Mouse (Mus musculus): ENCODE results near the gene Rufy3. TPM values are rescaled to one million over a fixed set of nuclear protein-coding genes. Genes with fewer than 3 reads are reported as not detected.

Rufy3 gene
- total and polyA plus RNA-seq, 3 experiments = 13.6 to 22.3 (median 17.4) TPM

DNA sequence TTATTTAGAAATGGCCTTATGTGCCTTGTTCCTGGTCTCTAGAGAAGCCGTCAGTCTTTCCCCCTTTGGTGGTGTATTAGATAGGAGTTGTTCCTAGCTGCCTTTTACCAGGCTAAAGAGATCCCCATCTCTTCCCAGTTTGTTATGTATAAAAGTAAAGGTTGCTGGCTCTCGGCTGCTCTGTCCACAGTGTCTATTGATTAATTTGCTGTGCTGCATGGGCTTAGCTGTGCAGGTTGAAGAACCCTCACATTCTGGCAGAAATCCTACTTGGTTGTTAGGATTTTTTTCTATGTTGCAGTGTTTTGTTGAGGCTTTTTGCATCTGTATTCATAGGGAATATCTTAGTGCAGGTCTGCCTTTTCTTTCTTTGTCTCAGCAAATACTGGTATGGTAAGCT lies 37.2 kb downstream of the Rufy3 start:
- DNase-seq (ENCODE audit: extremely low read depth) = no peak
- dilution Hi-C loops (cut with MboI; ENCODE audit: extremely low pct_ligation_motif_present, extremely low pct_unique_long_range_greater_than_20kb, low sequenced_read_pairs) = no loop called here

DNA sequence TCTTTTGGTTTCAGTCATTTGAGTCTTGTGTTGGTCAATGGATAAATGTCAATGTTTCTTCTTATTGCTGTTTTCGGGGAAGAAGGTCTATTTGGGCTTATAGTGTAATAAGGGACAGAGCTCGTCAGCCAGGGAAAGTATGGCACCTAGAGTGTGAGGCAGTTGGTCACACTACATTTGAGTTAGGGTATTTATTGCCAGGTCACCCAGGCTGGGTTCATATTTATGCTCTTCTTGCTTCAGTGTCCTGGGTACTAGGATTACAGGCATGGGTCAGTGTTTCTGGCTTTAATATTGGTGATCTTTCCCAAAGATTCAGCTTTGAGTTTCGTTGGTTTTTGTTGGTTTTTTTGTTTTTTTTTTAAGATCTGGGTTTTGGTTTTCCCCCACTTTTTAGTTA lies 37.9 kb downstream of the Rufy3 start:
- TF ChIP-seq SIN3A (IDR thresholded peaks at IDR 0.05; ENCODE audit: low read length) (no peak), HCFC1 (IDR thresholded peaks at IDR 0.05; ENCODE audit: low read depth, low read length) (no peak), GABPA (IDR thresholded peaks at IDR 0.05; ENCODE audit: insufficient replicate concordance, low read depth, low read length) (no peak), ZNF384 (IDR thresholded peaks at IDR 0.05; ENCODE audit: low read depth, low read length) (no peak), MAZ (IDR thresholded peaks at IDR 0.05; ENCODE audit: low read depth, low read length) (no peak), MAX (IDR thresholded peaks at IDR 0.05; ENCODE audit: low read length) (no peak), TCF12 (IDR thresholded peaks at IDR 0.05; ENCODE audit: low read depth, low read length) (no peak), PAX5 (IDR thresholded peaks at IDR 0.05; ENCODE audit: low read length) (no peak), POLR2A (IDR thresholded peaks at IDR 0.05; ENCODE audit: low read depth, low read length) (no peak), MXI1 (IDR thresholded peaks at IDR 0.05; ENCODE audit: low read depth, low read length) (no peak), CTCF (conservative IDR thresholded peaks at IDR 0.05 in 1 of 2, IDR thresholded peaks at IDR 0.05 in 1 of 2; ENCODE audit: low read depth in 2 of 2, low read length in 2 of 2) (no peak), BHLHE40 (IDR thresholded peaks at IDR 0.05; ENCODE audit: low read depth, low read length) (no peak), ELF1 (IDR thresholded peaks at IDR 0.05; ENCODE audit: low read depth, low read length) (no peak), CHD1 (IDR thresholded peaks at IDR 0.05; ENCODE audit: low read depth, low read length) (no peak), JUN (IDR thresholded peaks at IDR 0.05; ENCODE audit: insufficient read depth, low read depth, low read length) (no peak)
- H3K27ac ChIP-seq (ENCODE audit: insufficient read depth, low read depth) = no peak overlapping the region
- H3K4me2 ChIP-seq (ENCODE audit: insufficient read depth, low read depth, poor library complexity, severe bottlenecking) = no peak overlapping the region
- H3K27me3 ChIP-seq (replicated peaks) = no peaks in the 10 kb centered on the region
- DNase-seq (ENCODE audit: extremely low read depth) = no peak
- H3K4me1 ChIP-seq (ENCODE audit: control insufficient read depth in 1 of 2, insufficient read depth in 2 of 2) = peaks cover 5 to 23% of the 10 kb centered on the region in 2 experiments
- in situ Hi-C loops (cut with MboI; ENCODE audit: low pct_ligation_motif_present, low pct_unique_long_range_greater_than_20kb, low sequenced_read_pairs) = no loop called here
- no peak overlapping the region for H3K9ac ChIP-seq (ENCODE audit: insufficient read depth, low read depth)
- dilution Hi-C loops (cut with MboI; ENCODE audit: extremely low pct_ligation_motif_present, extremely low pct_unique_long_range_greater_than_20kb, low sequenced_read_pairs) = no loop called here
- no peaks in the 10 kb centered on the region for H3K9me3 ChIP-seq (replicated peaks; ENCODE audit: low read length)
- H3K36me3 ChIP-seq (replicated peaks in 1 of 2; ENCODE audit: control insufficient read depth in 1 of 2, insufficient read depth in 1 of 2, low read length in 1 of 2) = peaks cover 2 to 21% of the 10 kb centered on the region in 2 experiments
- peaks cover 8% of the 10 kb centered on the region for H3K79me2 ChIP-seq (replicated peaks; ENCODE audit: control insufficient read depth, extremely low read depth, insufficient read depth, poor library complexity, severe bottlenecking)
- H3K4me3 ChIP-seq (replicated peaks in 1 of 3; ENCODE audit: low read depth in 2 of 3, low read length in 2 of 3, poor library complexity in 1 of 3) = no peak overlapping the region

More for the DNA sequence above, 37.2 kb downstream of the Rufy3 start:
- Histone ChIP-seq H3K79me2 (replicated peaks; ENCODE audit: control insufficient read depth, extremely low read depth, insufficient read depth, poor library complexity, severe bottlenecking) (peaks cover 8% of the 10 kb centered on the region), H3K4me3 (replicated peaks in 1 of 3; ENCODE audit: low read depth in 2 of 3, low read length in 2 of 3, poor library complexity in 1 of 3) (no peak overlapping the region), H3K9ac (ENCODE audit: insufficient read depth, low read depth) (no peak overlapping the region), H3K4me1 (ENCODE audit: control insufficient read depth in 1 of 2, insufficient read depth in 2 of 2) (peaks cover 5 to 23% of the 10 kb centered on the region in 2 experiments), H3K9me3 (replicated peaks; ENCODE audit: low read length) (no peaks in the 10 kb centered on the region), H3K27me3 (replicated peaks) (no peaks in the 10 kb centered on the region), H3K36me3 (replicated peaks in 1 of 2; ENCODE audit: control insufficient read depth in 1 of 2, insufficient read depth in 1 of 2, low read length in 1 of 2) (peaks cover 2 to 28% of the 10 kb centered on the region in 2 experiments), H3K27ac (ENCODE audit: insufficient read depth, low read depth) (no peak overlapping the region), H3K4me2 (ENCODE audit: insufficient read depth, low read depth, poor library complexity, severe bottlenecking) (no peak overlapping the region)
- TF ChIP-seq CHD2 (IDR thresholded peaks at IDR 0.05; ENCODE audit: low read length) = no peak
- TF ChIP-seq CHD1 (IDR thresholded peaks at IDR 0.05; ENCODE audit: low read depth, low read length) = no peak
- TF ChIP-seq ETS1 (conservative IDR thresholded peaks at IDR 0.05; ENCODE audit: low read depth, low read length) = no peak
- no peak for TF ChIP-seq MAX (IDR thresholded peaks at IDR 0.05; ENCODE audit: low read length)
- no peak for TF ChIP-seq JUND (conservative IDR thresholded peaks at IDR 0.05; ENCODE audit: low read depth, low read length)
- no peak for TF ChIP-seq IRF4 (IDR thresholded peaks at IDR 0.05; ENCODE audit: low read depth, low read length)
- no peak for TF ChIP-seq MEF2A (IDR thresholded peaks at IDR 0.05; ENCODE audit: borderline replicate concordance, low read depth, low read length)
- no peak for TF ChIP-seq RCOR1 (conservative IDR thresholded peaks at IDR 0.05; ENCODE audit: low read depth, low read length)
- no peak for TF ChIP-seq E2F4 (IDR thresholded peaks at IDR 0.05; ENCODE audit: insufficient replicate concordance, low read depth, low read length)
- no peak for TF ChIP-seq RAD21 (IDR thresholded peaks at IDR 0.05; ENCODE audit: low read depth, low read length)
- TF ChIP-seq NRF1 (IDR thresholded peaks at IDR 0.05; ENCODE audit: low read depth, low read length) = no peak
- in situ Hi-C loops (cut with MboI; ENCODE audit: low pct_ligation_motif_present, low pct_unique_long_range_greater_than_20kb, low sequenced_read_pairs) = no loop called here

Data from CH12.LX (cell line).